Mouse (Mus musculus): ENCODE measurements at regions not wholly inside any gene's neighbourhood (a gene's known extent, or its start where the extent isn't known, plus 50 kb on each side); places are given as distances from the start of the nearest gene placed in this dataset.
"Not testable (repeated sequence)": the region's sequence is repeated elsewhere in the genome, so short reads cannot be mapped to it uniquely, and the experiment has no call there.

- ATAC-seq (ENCODE audit: low TSS enrichment): peak; percentile 99
Observed at GRCm38 (mm10) chr6:10803383-10803782, 1103.9 kb downstream of the Ndufa4 start.

GRCm38 (mm10) chr6:10758620-10759311 lies 1148.5 kb downstream of the Ndufa4 start:
- peak; percentile 96 for ATAC-seq (ENCODE audit: low TSS enrichment)

- ATAC-seq (ENCODE audit: low TSS enrichment): no peak
Observed at GRCm38 (mm10) chr6:10758051-10758450, 1149.2 kb downstream of the Ndufa4 start.

GRCm38 (mm10) chr6:10744056-10744455 lies 1163.2 kb downstream of the Ndufa4 start:
- ATAC-seq (ENCODE audit: low TSS enrichment): peak; percentile 98

GRCm38 (mm10) chr6:10722566-10722965 lies 1184.7 kb downstream of the Ndufa4 start:
- ATAC-seq (ENCODE audit: low TSS enrichment): no peak

DNA sequence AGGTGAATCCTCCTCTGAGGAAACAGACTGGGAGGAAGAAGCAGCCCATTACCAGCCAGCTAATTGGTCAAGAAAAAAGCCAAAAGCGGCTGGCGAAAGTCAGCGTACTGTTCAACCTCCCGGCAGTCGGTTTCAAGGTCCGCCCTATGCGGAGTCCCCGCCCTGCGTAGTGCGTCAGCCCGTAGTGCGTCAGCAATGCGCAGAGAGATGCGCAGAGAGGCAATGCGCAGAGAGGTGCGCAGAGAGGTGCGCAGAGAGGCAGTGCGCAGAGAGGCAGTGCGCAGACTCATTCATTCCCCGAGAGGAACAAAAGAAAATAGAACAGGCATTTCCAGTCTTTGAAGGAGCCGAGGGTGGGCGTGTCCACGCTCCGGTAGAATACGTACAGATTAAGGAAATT lies 1216.8 kb downstream of the Ndufa4 start:
- not testable (repeated sequence) for ATAC-seq (ENCODE audit: low TSS enrichment)
